Mouse (Mus musculus): ENCODE measurements around the gene Aatk. TPM values are rescaled to one million over a fixed set of nuclear protein-coding genes. Genes with fewer than 3 reads are reported as not detected.

Aatk gene
- polyA plus RNA-seq, 1 experiment from 2014 or later, result 4.2 TPM

DNA sequence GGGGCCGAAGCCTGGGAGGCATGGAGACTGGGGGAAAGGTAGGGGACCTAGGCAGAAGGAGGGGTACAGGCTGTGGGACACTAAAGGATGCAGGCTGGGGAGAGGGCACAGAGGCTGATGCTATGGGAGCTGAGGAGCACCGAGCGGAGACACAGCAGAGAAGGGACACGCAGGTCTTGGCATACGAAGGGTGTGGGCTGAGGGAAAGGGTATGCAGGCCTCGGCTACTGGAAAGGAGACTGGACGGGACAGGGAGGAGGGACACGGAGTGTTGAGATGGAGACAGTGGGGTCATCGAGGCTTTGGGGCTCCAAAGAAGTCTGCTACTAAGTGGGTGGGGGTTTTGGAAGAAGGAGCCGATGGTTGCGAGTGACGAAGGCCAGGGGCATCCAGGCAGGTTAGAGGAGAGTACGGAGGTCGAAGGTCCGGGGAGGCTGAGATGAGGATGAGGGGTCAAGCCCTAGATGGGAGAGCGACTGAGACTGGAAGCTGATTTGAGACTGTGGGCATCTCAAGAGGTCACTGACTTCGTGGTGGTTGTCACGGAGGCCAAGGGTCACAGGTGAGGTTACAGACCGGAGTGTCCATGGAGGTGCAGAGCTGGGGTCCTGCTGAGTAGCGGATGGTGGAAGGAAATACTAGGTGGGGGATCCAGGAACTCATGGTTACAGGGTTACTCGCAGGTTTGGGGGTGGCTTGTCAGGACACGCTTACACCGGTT lies 724 bp upstream of the Aatk start:
- no peak for DNase-seq (ENCODE audit: low spot score)

GRCm38 (mm10) chr11:120045839-120046552 lies 971 bp downstream of the Aatk start:
- WGBS, result 42% methylated on average over 11 of the region's 11 CpGs
- Histone ChIP-seq H3K27me3 (replicated peaks; ENCODE audit: control insufficient read depth, insufficient read depth, low read length) (peaks cover 29% of the 10 kb centered on the region), H3K27ac (ENCODE audit: low read depth) (no peak overlapping the region), H3K4me3 (ENCODE audit: low read depth, low read length) (peak overlapping the region; percentile 55), H3K9ac (ENCODE audit: low read length) (peak overlapping the region; percentile 42), H3K9me3 (ENCODE audit: control insufficient read depth, low read length) (no peaks in the 10 kb centered on the region), H3K36me3 (ENCODE audit: control insufficient read depth, insufficient read depth, low read length) (no peaks in the 10 kb centered on the region), H3K4me2 (ENCODE audit: low read length) (peak overlapping the region; percentile 93), H3K4me1 (replicated peaks; ENCODE audit: control insufficient read depth, insufficient read depth, low read length) (peaks cover 17% of the 10 kb centered on the region)
- DNase-seq (ENCODE audit: low spot score), result no peak
- ATAC-seq (replicated peaks; ENCODE audit: low FRiP score, low TSS enrichment, low read depth), result no peak

More for the DNA sequence above, 724 bp upstream of the Aatk start:
- ATAC-seq (replicated peaks; ENCODE audit: low FRiP score, low TSS enrichment, low read depth), result peak; percentile 21; the same call in 1 of the 2 replicates
- peaks cover 27% of the 10 kb centered on the region for H3K4me1 ChIP-seq (replicated peaks; ENCODE audit: control insufficient read depth, insufficient read depth, low read length)
- H3K27ac ChIP-seq (ENCODE audit: low read depth), result no peak overlapping the region
- peak overlapping the region; percentile 93 for H3K4me2 ChIP-seq (ENCODE audit: low read length)
- H3K9ac ChIP-seq (ENCODE audit: low read length), result peak overlapping the region; percentile 42
- peak overlapping the region; percentile 55 for H3K4me3 ChIP-seq (ENCODE audit: low read depth, low read length)
- WGBS, result 17% methylated on average over 23 of the region's 23 CpGs
- no peaks in the 10 kb centered on the region for H3K9me3 ChIP-seq (ENCODE audit: control insufficient read depth, low read length)
- H3K36me3 ChIP-seq (ENCODE audit: control insufficient read depth, insufficient read depth, low read length), result no peaks in the 10 kb centered on the region
- peaks cover 29% of the 10 kb centered on the region for H3K27me3 ChIP-seq (replicated peaks; ENCODE audit: control insufficient read depth, insufficient read depth, low read length)

DNA sequence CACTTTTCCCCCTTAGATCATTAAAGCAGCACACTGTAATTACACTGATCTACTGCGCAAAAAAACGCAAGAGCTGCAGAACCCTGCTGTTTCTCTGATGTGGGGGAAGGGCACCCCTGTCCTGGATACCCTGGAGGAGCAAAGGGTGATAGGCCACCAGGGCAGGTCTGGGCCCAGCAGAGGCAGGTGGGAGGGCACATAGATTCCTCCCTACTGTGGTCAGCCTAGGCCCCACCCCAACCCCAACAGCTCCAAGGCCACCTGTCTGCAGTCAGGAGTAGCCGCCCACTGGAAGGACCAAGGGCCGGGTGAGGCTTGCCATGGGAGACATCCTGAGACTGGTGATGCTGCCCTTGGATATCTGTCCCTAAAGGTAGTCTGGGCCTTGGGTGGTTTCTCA lies 1.6 kb downstream of the Aatk start:
- no peak overlapping the region for H3K27ac ChIP-seq (ENCODE audit: low read depth)
- peaks cover 15% of the 10 kb centered on the region for H3K4me1 ChIP-seq (replicated peaks; ENCODE audit: control insufficient read depth, insufficient read depth, low read length)
- H3K4me2 ChIP-seq (ENCODE audit: low read length), result peak overlapping the region; percentile 93

GRCm38 (mm10) chr11:120042141-120042838 lies 4.7 kb downstream of the Aatk start:
- no peak for DNase-seq (ENCODE audit: low spot score)
- no peak overlapping the region for H3K27ac ChIP-seq (ENCODE audit: low read depth)
- H3K9me3 ChIP-seq (ENCODE audit: control insufficient read depth, low read length), result no peaks in the 10 kb centered on the region
- no peak for ATAC-seq (replicated peaks; ENCODE audit: low FRiP score, low TSS enrichment, low read depth)
- 65% methylated on average over 7 of the region's 7 CpGs for WGBS
- no peak overlapping the region for H3K4me3 ChIP-seq (ENCODE audit: low read depth, low read length)
- no peaks in the 10 kb centered on the region for H3K36me3 ChIP-seq (ENCODE audit: control insufficient read depth, insufficient read depth, low read length)
- peaks cover 11% of the 10 kb centered on the region; the same call in 1 of the 2 replicates for H3K27me3 ChIP-seq (replicated peaks; ENCODE audit: control insufficient read depth, insufficient read depth, low read length)
- H3K4me1 ChIP-seq (replicated peaks; ENCODE audit: control insufficient read depth, insufficient read depth, low read length), result peaks cover 11% of the 10 kb centered on the region
- H3K9ac ChIP-seq (ENCODE audit: low read length), result no peak overlapping the region
- H3K4me2 ChIP-seq (ENCODE audit: low read length), result no peak overlapping the region

More for the DNA sequence above, 1.6 kb downstream of the Aatk start:
- no peak for DNase-seq (ENCODE audit: low spot score)
- Histone ChIP-seq H3K36me3 (ENCODE audit: control insufficient read depth, insufficient read depth, low read length) (no peaks in the 10 kb centered on the region), H3K27me3 (replicated peaks; ENCODE audit: control insufficient read depth, insufficient read depth, low read length) (peaks cover 29% of the 10 kb centered on the region), H3K4me3 (ENCODE audit: low read depth, low read length) (no peak overlapping the region), H3K9ac (ENCODE audit: low read length) (no peak overlapping the region), H3K9me3 (ENCODE audit: control insufficient read depth, low read length) (no peaks in the 10 kb centered on the region)
- WGBS, result 58% methylated on average over 4 of the region's 4 CpGs
- no peak for ATAC-seq (replicated peaks; ENCODE audit: low FRiP score, low TSS enrichment, low read depth)

DNA sequence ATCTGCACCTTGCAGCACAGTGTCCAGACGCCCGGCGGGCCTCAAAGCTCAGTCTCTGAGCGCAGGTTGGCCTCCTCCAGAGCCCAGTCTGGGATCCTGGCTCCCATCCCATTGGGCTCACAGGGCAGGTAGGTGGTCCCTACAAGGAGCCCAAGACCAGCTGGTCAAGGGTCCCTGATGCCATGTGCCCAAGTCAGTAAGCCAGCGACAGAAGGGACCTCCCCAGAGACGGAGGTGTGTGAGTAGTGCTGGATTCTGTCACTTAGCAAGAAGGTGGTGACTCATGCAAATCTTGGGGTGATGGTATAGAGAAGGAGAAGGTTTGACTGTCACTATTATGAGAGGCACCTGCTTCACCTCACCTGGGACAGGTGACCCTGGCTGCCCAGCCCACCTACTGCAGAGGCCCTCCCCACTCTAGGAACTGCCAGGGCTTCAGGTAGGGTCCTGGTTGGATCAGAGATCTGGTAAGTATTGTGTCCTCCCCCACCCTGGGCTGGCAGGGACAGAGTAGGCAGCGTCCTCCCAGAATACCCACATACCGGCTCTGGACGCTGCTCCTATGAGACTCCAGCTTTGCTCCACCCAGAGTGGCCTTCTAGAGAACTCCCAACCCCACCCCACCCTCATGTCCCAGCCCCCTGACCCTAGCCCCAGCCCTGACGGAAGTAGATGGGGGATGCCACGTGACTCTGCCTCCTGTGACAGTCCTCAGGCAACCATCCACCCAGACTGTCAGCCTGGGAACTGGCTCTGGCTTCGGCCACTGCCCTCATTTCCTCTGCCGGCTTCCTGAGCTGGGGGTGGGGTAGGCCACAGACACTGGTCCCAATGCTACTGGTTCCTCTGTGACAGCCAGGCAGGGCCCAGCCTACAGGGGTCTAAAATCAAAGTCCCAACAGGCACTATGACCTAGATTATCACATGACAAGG lies 5.5 kb downstream of the Aatk start:
- Histone ChIP-seq H3K4me2 (ENCODE audit: low read length) (no peak overlapping the region), H3K27me3 (replicated peaks; ENCODE audit: control insufficient read depth, insufficient read depth, low read length) (0 out of 2 replicates have a peak, but pooled peaks cover 8% of the 10 kb centered on the region), H3K4me3 (ENCODE audit: low read depth, low read length) (no peak overlapping the region), H3K36me3 (ENCODE audit: control insufficient read depth, insufficient read depth, low read length) (no peaks in the 10 kb centered on the region), H3K27ac (ENCODE audit: low read depth) (no peak overlapping the region), H3K4me1 (replicated peaks; ENCODE audit: control insufficient read depth, insufficient read depth, low read length) (peaks cover 10% of the 10 kb centered on the region), H3K9ac (ENCODE audit: low read length) (no peak overlapping the region), H3K9me3 (ENCODE audit: control insufficient read depth, low read length) (no peaks in the 10 kb centered on the region)
- DNase-seq (ENCODE audit: low spot score) (no peak), ATAC-seq (replicated peaks; ENCODE audit: low FRiP score, low TSS enrichment, low read depth) (no peak)
- 55% methylated on average over 13 of the region's 13 CpGs for WGBS

- H3K4me1 ChIP-seq (replicated peaks; ENCODE audit: control insufficient read depth, insufficient read depth, low read length), result peaks cover 10% of the 10 kb centered on the region; the same call in 1 of the 2 replicates
- no peaks in the 10 kb centered on the region for H3K27me3 ChIP-seq (replicated peaks; ENCODE audit: control insufficient read depth, insufficient read depth, low read length)
- no peaks in the 10 kb centered on the region for H3K9me3 ChIP-seq (ENCODE audit: control insufficient read depth, low read length)
- ATAC-seq (replicated peaks; ENCODE audit: low FRiP score, low TSS enrichment, low read depth) (no peak), DNase-seq (ENCODE audit: low spot score) (no peak)
- no peak overlapping the region for H3K4me2 ChIP-seq (ENCODE audit: low read length)
- H3K36me3 ChIP-seq (ENCODE audit: control insufficient read depth, insufficient read depth, low read length), result no peaks in the 10 kb centered on the region
- H3K4me3 ChIP-seq (ENCODE audit: low read depth, low read length), result no peak overlapping the region
- no peak overlapping the region for H3K27ac ChIP-seq (ENCODE audit: low read depth)
- 57% methylated on average over 8 of the region's 8 CpGs for WGBS
- H3K9ac ChIP-seq (ENCODE audit: low read length), result no peak overlapping the region
Measured at GRCm38 (mm10) chr11:120040440-120040839, 6.5 kb downstream of the Aatk start.

DNA sequence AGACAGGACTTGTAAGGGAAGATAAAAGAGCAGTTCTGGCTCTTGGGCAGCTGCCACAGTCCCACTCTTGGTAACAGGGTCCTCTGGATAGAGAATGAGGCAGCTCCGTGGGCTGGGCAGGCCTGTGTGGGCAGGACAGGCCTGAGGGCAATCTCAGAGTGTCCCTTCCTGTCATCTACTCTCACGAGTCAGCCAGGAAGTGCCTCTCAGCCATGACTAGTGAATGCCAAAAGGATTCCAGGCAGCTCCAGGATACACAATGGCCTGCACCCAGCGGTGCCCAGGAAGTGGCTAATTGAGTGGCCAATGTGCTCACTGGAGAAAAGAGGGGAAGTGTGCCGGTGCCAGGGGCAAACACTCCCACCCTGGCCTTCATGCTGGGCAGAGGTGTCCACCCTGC lies 7.4 kb downstream of the Aatk start:
- DNase-seq (ENCODE audit: low spot score), result no peak
- Histone ChIP-seq H3K4me3 (ENCODE audit: low read depth, low read length) (no peak overlapping the region), H3K27ac (ENCODE audit: low read depth) (no peak overlapping the region), H3K9me3 (ENCODE audit: control insufficient read depth, low read length) (no peaks in the 10 kb centered on the region), H3K27me3 (replicated peaks; ENCODE audit: control insufficient read depth, insufficient read depth, low read length) (no peaks in the 10 kb centered on the region), H3K9ac (ENCODE audit: low read length) (no peak overlapping the region), H3K4me1 (replicated peaks; ENCODE audit: control insufficient read depth, insufficient read depth, low read length) (peaks cover 10% of the 10 kb centered on the region; the same call in 1 of the 2 replicates), H3K4me2 (ENCODE audit: low read length) (no peak overlapping the region), H3K36me3 (ENCODE audit: control insufficient read depth, insufficient read depth, low read length) (no peaks in the 10 kb centered on the region)
- WGBS, result 41% methylated on average over 4 of the region's 4 CpGs
- ATAC-seq (replicated peaks; ENCODE audit: low FRiP score, low TSS enrichment, low read depth), result no peak

DNA sequence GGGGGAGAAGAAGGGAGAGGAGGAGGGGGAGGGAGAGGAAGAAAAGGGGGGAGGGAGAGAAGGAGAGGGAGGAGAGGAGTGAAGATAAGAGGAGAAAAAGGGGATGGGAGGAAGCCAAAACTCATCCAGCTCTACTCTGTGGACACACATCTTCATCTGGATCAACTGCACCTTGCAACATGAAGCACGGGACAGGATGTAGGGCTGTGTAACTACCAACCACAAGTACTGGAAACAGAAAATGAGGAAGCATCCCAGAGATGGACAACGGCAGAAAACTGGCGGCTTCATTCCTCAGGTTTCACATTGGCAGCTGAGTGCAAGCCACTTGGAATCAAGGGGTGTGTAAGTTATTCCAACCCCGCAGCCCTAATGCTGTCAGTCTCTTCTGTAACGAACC lies 12.2 kb downstream of the Aatk start:
- Histone ChIP-seq H3K27me3 (replicated peaks; ENCODE audit: control insufficient read depth, insufficient read depth, low read length) (no peaks in the 10 kb centered on the region), H3K9ac (ENCODE audit: low read length) (no peak overlapping the region), H3K27ac (ENCODE audit: low read depth) (no peak overlapping the region), H3K4me2 (ENCODE audit: low read length) (no peak overlapping the region), H3K4me1 (replicated peaks; ENCODE audit: control insufficient read depth, insufficient read depth, low read length) (peaks cover 24% of the 10 kb centered on the region), H3K4me3 (ENCODE audit: low read depth, low read length) (no peak overlapping the region), H3K36me3 (ENCODE audit: control insufficient read depth, insufficient read depth, low read length) (no peaks in the 10 kb centered on the region), H3K9me3 (ENCODE audit: control insufficient read depth, low read length) (no peaks in the 10 kb centered on the region)
- DNase-seq (ENCODE audit: low spot score) (no peak), ATAC-seq (replicated peaks; ENCODE audit: low FRiP score, low TSS enrichment, low read depth) (no peak)
- 70% methylated on average over 5 of the region's 5 CpGs for WGBS

Measured in intestine, embryonic 14.5 days (tissue).